Mouse (Mus musculus) olfactory bulb, adult 2 months (tissue): ENCODE measurements at regions not wholly inside any gene's neighbourhood (a gene's known extent, or its start where the extent isn't known, plus 50 kb on each side); places are given as distances from the start of the nearest gene placed in this dataset.

Source experiments
- H3K27ac ChIP-seq: fragments of 200-500 bp; 2 replicates; pipeline ENCODE4 v1.5.1; 2012; ENCODE audit warnings: low read depth, low read length; ENCODE audit not compliant: insufficient read depth
- H3K4me1 ChIP-seq: fragments of 200-500 bp; 2 replicates; pipeline ENCODE4 v1.6.1; 2012; ENCODE audit warnings: low read length; ENCODE audit not compliant: control insufficient read depth, insufficient read depth
- H3K4me3 ChIP-seq: fragments of 200-500 bp; 2 replicates; pipeline ENCODE4 v1.5.1; 2012; ENCODE audit warnings: mild to moderate bottlenecking, low read depth, low read length, moderate library complexity; ENCODE audit not compliant: insufficient read depth
- CTCF ChIP-seq: fragments of 200-500 bp; IDR thresholded peaks from 2 replicates; pipeline ENCODE4 v1.5.1; 2012; ENCODE audit warnings: low read depth, mild to moderate bottlenecking, low read length, moderate library complexity; ENCODE audit not compliant: insufficient read depth
- POLR2A ChIP-seq: fragments of 200-500 bp; IDR thresholded peaks from 2 replicates; pipeline ENCODE4 v1.6.1; 2012; ENCODE audit warnings: mild to moderate bottlenecking, low read depth, low read length, moderate library complexity; ENCODE audit not compliant: insufficient read depth
- WGBS: fragments of 180-500 bp; shearing (Covaris S2); methylation state at CpG from one replicate; pipeline ENCODE4 v1.1.7; 2018; 5-methylcytosine and 5-hydroxymethylcytosine counted together

- 59% methylated on average over 11 of the region's 11 CpGs for WGBS
- no peak overlapping the region for H3K27ac ChIP-seq
Observed at GRCm38 (mm10) chr10:21829062-21829731, 52.8 kb upstream of the Sgk1 start.

GRCm38 (mm10) chr10:21831002-21831696, 50.8 kb upstream of the Sgk1 start:
- TF ChIP-seq CTCF (no peak), POLR2A (no peak)

More at GRCm38 (mm10) chr10:21829062-21829731, 52.8 kb upstream of the Sgk1 start:
- H3K4me1 ChIP-seq: peaks cover 4% of the 10 kb centered on the region; the same call in 1 of the 2 replicates
- TF ChIP-seq CTCF (no peak), POLR2A (no peak)
- H3K4me3 ChIP-seq: no peak overlapping the region

More at GRCm38 (mm10) chr10:21831002-21831696, 50.8 kb upstream of the Sgk1 start:
- H3K27ac ChIP-seq: no peak overlapping the region
- H3K4me1 ChIP-seq: peaks cover 7% of the 10 kb centered on the region
- no peak overlapping the region for H3K4me3 ChIP-seq
- 95% methylated on average over 6 of the region's 6 CpGs for WGBS
